Mouse (Mus musculus) hematopoietic stem cell, adult 5-6 weeks (primary cell): ENCODE results near the gene Ctnnbip1. TPM values are rescaled to one million over a fixed set of nuclear protein-coding genes. Genes with fewer than 3 reads are reported as not detected.
A peak's percentile ranks its signal among the peaks of the same experiment; 100 is the strongest.

Experiments
- ATAC-seq, 2 experiments: fragments of 125-278 bp in 1 of 2; replicated peaks in 1 of 2; 2 replicates each; pipeline ENCODE4 v1.8.0; 2016 to 2017; ENCODE audit warnings: inconsistent platforms in 2 of 2, mild to moderate bottlenecking in 2 of 2, moderate number of reproducible peaks in 2 of 2, low read depth in 1 of 2, moderate TSS enrichment in 1 of 2; ENCODE audit not compliant: low FRiP score in 2 of 2, poor library complexity in 2 of 2, severe bottlenecking in 2 of 2, insufficient read depth in 1 of 2, low TSS enrichment in 1 of 2
- total RNA-seq: library from RNA; stranded (forward); fragments of 172-1452, 232-1000 nt; gene quantifications from 2 replicates; pipeline ENCODE4 v1.2.3, GENCODE M21; 2017

Ctnnbip1 gene
- total RNA-seq, 1 experiment from 2014 or later, result 9.7 TPM

GRCm38 (mm10) chr4:149571651-149572149, 53.7 kb downstream of the Ctnnbip1 start:
- peak in 1 of 2 experiments; percentile 26; a peak in 1 of 4 replicates for ATAC-seq

- ATAC-seq, result no peak
Observed at GRCm38 (mm10) chr4:149572446-149572845, 54.4 kb downstream of the Ctnnbip1 start.

- no peak for ATAC-seq
Observed at GRCm38 (mm10) chr4:149572851-149573250, 54.8 kb downstream of the Ctnnbip1 start.

- ATAC-seq, result no peak
Observed at GRCm38 (mm10) chr4:149574391-149574821, 56.4 kb downstream of the Ctnnbip1 start.

GRCm38 (mm10) chr4:149576061-149576460, 58.0 kb downstream of the Ctnnbip1 start:
- ATAC-seq, result no peak

- no peak for ATAC-seq
Observed at GRCm38 (mm10) chr4:149576993-149577548, 59.0 kb downstream of the Ctnnbip1 start.

DNA sequence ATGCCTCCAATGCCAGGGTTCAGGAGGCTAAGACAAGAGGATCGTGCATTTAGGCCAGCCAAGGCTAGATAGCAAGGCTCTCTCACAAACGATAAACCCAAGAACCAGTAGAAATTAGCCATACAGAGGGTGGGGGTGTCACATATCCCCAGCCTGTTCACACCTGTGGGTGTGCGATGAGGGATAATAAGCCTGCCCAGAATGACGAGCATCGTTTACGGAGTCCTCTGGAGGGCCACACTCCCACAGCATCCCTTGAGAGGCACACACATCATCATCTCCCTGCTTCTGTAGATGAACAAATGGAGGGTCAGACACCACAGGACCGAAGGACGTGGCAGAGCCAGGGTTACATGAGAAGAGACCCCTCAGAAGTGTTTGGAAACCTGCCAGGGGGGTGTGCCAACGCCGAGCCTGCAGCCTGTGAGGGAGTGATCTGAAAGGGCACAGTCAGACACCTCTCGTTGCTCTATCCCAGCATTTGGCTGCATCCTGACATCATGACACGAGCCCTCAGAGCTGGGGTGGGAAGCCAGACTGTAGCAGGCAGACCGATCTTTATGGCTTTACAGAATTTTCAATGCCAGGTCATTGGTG, 60.1 kb downstream of the Ctnnbip1 start:
- ATAC-seq, result no peak

DNA sequence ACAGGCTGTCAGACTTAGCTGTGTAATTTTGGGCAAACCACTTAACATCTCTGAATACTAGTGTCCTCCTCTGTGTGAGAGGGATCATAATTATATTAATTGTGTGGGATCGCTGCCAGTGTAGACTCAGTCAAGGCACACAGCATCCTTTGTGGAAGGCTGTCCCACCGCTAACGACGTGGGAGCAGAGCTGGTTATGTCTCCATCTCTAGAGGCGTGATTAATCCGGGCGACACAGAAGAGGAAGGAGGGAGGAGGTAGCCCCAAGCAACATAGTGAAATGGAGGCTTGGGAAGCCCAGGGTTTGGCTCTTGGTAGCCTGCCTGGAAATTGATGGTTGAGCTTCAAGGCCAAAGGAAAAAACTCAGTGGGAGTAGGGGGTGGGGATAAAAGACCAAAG, 60.8 kb downstream of the Ctnnbip1 start:
- ATAC-seq, result no peak

- no peak for ATAC-seq
Observed at GRCm38 (mm10) chr4:149585236-149585635, 67.2 kb downstream of the Ctnnbip1 start.

GRCm38 (mm10) chr4:149586044-149586782, 68.2 kb downstream of the Ctnnbip1 start, which contains the start of gene Clstn1:
Clstn1 (plus strand) TSS chr4:149586468.
- ATAC-seq, result peak in 1 of 2 experiments; percentile 18; a peak in 1 of 4 replicates

- ATAC-seq, result 0 out of 4 replicates have a peak, but pooled peaks of 1 of the 2 experiments have one; percentile 19
Observed at GRCm38 (mm10) chr4:149586783-149587595, 69.0 kb downstream of the Ctnnbip1 start.

DNA sequence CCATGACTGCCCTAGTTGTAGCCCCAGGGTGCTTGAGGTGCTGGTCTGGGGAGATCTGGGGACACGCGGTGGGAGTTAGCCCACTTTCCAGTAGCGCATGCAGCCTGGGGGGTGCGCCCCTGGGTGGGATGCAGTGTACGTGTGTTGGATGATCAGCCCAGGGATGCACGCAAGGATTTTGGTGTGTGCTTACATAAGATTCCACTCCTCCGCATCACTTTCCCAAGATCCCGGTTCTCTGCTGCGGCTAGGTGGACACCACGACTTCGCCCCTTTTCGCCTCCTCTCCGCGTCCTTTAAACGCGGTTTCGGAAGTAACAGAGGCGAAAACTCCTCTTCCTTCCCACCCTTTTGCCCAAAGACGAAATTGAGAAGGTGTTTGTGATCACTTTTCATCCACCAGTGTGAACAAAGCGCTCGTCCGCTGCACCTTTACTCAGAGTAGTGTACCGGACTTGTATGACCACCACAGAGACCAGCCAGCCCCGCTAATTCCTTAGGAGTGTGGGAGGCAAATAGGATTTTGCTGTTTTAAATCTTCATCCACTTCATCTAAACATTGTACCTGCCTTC, 69.6 kb downstream of the Ctnnbip1 start:
- ATAC-seq, result no peak

DNA sequence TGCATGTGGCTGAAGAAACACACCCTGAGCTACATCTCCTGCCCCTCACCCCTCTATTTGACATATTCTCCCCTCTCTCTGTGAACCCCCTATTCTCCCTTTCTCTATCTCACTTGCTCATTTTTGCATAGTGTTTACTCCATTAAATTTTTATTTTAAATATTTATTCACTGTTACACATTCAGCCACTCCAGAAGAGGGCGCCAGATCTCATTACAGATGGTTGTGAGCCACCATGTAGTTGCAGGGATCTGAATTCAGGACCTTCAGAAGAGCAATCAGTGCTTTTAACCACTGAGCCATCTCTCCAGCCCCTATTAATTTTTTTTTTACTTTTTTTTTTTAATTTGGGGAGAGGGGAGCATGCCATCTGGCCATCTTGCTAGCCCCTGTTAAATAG, 72.2 kb downstream of the Ctnnbip1 start:
- ATAC-seq, result no peak

DNA sequence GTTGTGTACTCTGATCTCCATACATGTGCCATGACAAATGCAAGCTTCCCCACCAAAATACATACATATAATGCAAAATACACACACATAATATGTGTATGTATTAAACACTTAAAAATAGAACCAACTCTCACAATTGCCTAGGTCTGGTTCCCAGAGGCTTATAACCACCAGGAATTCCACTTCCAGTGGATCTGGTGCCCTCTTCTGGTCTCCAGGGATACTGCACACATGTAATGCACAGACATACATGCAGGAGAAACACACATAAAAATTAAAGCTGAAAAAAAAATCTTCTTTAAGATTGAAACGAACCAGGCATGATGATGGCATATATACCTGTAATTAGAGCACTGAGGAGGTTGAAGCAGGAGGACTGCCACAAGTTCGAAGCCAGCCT, 73.5 kb downstream of the Ctnnbip1 start:
- ATAC-seq, result no peak

- ATAC-seq, result no peak
Observed at GRCm38 (mm10) chr4:149594913-149595581, 77.0 kb downstream of the Ctnnbip1 start.

DNA sequence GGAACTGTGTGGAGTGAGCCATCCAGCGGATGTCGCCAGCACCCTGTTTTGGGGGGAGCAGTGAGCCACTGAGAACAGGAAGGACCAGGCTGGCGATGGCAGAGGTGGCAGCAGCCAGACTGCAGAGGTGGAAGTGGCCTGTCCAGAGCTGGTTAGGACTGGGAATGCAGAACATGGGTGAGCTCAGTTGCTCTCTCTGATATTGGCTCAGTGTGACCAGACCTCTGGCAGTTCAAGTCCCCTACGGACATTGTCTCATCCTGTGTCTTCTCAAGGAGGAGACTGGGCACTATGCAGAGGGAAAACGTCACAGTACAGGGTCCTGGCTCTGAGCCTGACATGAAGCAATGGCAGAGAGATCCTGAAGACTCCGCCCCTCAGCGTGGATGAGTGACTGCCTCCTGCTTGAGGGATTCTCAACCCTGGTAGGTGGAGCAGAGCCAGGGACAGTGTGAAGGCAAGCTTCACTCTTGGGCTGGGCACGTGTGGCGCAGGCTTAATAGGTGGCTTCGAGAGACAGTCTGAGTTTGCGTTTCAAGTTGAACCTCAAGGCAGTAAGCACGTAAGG, 79.7 kb downstream of the Ctnnbip1 start:
- no peak for ATAC-seq
